Mouse (Mus musculus) embryonic fibroblast, embryonic 13.5 days (primary cell): ENCODE results near the gene Pipox.

Experiments used
- CTCF ChIP-seq: IDR thresholded peaks from 2 replicates; pipeline ENCODE4 v1.5.1; 2011; ENCODE audit warnings: mild to moderate bottlenecking, control low read depth, low read length, moderate library complexity, borderline replicate concordance; ENCODE audit not compliant: insufficient read depth
- POLR2A ChIP-seq: IDR thresholded peaks from 2 replicates; pipeline ENCODE4 v1.6.1; 2011; ENCODE audit warnings: low read depth, mild to moderate bottlenecking, control low read depth, low read length, moderate library complexity

DNA sequence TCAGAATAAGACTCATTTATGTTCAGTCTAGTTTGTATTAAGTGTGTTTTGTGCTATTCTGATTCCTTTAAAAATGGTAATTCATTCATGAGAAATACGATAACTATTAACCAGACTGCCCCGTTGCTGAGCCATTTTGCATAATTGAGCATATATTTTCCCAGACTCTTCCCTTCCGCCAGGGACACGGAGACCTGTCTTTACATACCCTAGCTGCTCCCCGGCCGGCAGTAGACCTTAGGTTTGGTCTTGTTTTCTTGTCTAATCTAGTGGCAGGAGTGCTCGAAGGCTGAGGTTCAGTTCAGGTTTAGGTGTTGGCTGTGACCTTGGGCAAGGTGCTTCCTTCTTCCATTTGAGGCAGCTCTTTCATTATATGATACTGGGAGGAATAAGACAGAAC lies 31.0 kb downstream of the Pipox start:
- no peak for TF ChIP-seq CTCF
- TF ChIP-seq POLR2A = no peak
